Mouse (Mus musculus) bone marrow macrophage, adult 2 months (primary cell): Measurements from ENCODE around the gene Pkn2.

Experiments used
- CTCF ChIP-seq: IDR thresholded peaks from 2 replicates; pipeline ENCODE4 v1.5.1; 2012; ENCODE audit warnings: low read depth, mild to moderate bottlenecking, low read length, moderate library complexity
- POLR2A ChIP-seq: IDR thresholded peaks from 2 replicates; pipeline ENCODE4 v1.6.1; 2012; ENCODE audit warnings: mild to moderate bottlenecking, low read depth, low read length, borderline replicate concordance

DNA sequence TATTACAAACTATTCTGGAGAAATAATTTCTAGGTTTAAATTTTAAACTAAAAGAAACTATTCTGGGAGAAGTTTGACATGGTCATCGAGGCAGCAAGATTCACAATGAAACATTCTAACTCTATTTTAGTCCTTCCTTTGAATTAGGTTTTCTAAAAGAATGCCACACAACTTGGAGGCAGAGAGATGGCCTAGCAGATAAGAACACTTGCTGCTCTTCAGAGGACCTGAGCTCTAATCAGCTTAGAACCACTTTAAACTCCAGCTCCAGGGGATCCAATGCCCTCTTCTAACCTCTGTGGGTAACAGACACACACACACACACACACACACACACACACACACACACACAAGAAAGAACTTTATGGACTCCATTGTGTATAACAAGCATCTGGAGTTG lies 31.5 kb upstream of the Pkn2 start:
- TF ChIP-seq CTCF (no peak), POLR2A (no peak)
